Mouse (Mus musculus): ENCODE measurements around the gene Kcnq1. TPM values are rescaled to one million over a fixed set of nuclear protein-coding genes. Genes with fewer than 3 reads are reported as not detected.

Kcnq1 gene
- polyA plus RNA-seq, 1 experiment from 2014 or later, result 1.3 TPM

DNA sequence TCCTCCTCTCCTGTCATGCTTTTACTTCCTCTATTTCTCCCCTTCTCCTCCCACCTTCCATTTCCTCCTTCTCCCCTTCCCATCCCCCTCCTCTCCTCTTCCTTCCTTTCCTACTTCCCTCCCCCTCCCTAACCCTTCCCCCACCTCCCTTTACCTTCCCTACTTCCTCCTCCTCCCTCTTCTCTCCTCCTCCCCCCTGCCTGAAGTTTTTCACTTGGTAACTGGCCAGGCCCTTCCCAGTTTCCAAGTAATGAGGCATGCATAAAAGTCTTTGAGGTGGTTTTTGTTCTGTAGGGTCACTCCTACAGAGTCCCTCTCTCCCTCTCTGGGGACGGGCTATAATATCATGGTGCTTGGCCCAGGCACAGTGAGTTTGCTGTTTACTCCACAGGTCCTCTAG, 13.2 kb downstream of the Kcnq1 start:
- no peaks in the 10 kb centered on the region for H3K27me3 ChIP-seq (replicated peaks; ENCODE audit: control insufficient read depth, insufficient read depth, low read length)
- no peaks in the 10 kb centered on the region for H3K36me3 ChIP-seq (ENCODE audit: control insufficient read depth, insufficient read depth, low read length)
- H3K9me3 ChIP-seq (ENCODE audit: control insufficient read depth, low read length), result no peaks in the 10 kb centered on the region
- peaks cover 2% of the 10 kb centered on the region; the same call in 1 of the 2 replicates for H3K4me1 ChIP-seq (ENCODE audit: control insufficient read depth, insufficient read depth, low read depth, low read length)
- WGBS, result 10% methylated on average over 1 of the region's 1 CpGs
- H3K9ac ChIP-seq (ENCODE audit: low read depth, low read length), result no peak overlapping the region
- H3K4me2 ChIP-seq (ENCODE audit: low read length), result no peak overlapping the region
- H3K27ac ChIP-seq (ENCODE audit: low read depth, low read length), result no peak overlapping the region
- ATAC-seq, result no peak
- H3K4me3 ChIP-seq (ENCODE audit: low read length), result no peak overlapping the region

GRCm38 (mm10) chr7:143119826-143120225, 13.7 kb downstream of the Kcnq1 start:
- 80% methylated on average over 3 of the region's 3 CpGs for WGBS
- Histone ChIP-seq H3K4me3 (ENCODE audit: low read length) (no peak overlapping the region), H3K27ac (ENCODE audit: low read depth, low read length) (no peak overlapping the region), H3K4me1 (ENCODE audit: control insufficient read depth, insufficient read depth, low read depth, low read length) (peaks cover 5% of the 10 kb centered on the region; the same call in 1 of the 2 replicates), H3K36me3 (ENCODE audit: control insufficient read depth, insufficient read depth, low read length) (no peaks in the 10 kb centered on the region), H3K27me3 (replicated peaks; ENCODE audit: control insufficient read depth, insufficient read depth, low read length) (no peaks in the 10 kb centered on the region), H3K4me2 (ENCODE audit: low read length) (no peak overlapping the region), H3K9me3 (ENCODE audit: control insufficient read depth, low read length) (no peaks in the 10 kb centered on the region), H3K9ac (ENCODE audit: low read depth, low read length) (no peak overlapping the region)
- no peak for ATAC-seq

GRCm38 (mm10) chr7:143122191-143122590, 16.0 kb downstream of the Kcnq1 start:
- WGBS, result 82% methylated on average over 5 of the region's 5 CpGs
- no peaks in the 10 kb centered on the region for H3K36me3 ChIP-seq (ENCODE audit: control insufficient read depth, insufficient read depth, low read length)
- no peak overlapping the region for H3K4me2 ChIP-seq (ENCODE audit: low read length)
- no peak overlapping the region for H3K9ac ChIP-seq (ENCODE audit: low read depth, low read length)
- no peak overlapping the region for H3K4me3 ChIP-seq (ENCODE audit: low read length)
- no peaks in the 10 kb centered on the region for H3K9me3 ChIP-seq (ENCODE audit: control insufficient read depth, low read length)
- H3K27ac ChIP-seq (ENCODE audit: low read depth, low read length), result no peak overlapping the region
- H3K27me3 ChIP-seq (replicated peaks; ENCODE audit: control insufficient read depth, insufficient read depth, low read length), result no peaks in the 10 kb centered on the region
- H3K4me1 ChIP-seq (ENCODE audit: control insufficient read depth, insufficient read depth, low read depth, low read length), result peaks cover 6% of the 10 kb centered on the region; the same call in 1 of the 2 replicates
- ATAC-seq, result no peak

GRCm38 (mm10) chr7:143123876-143124669, 17.9 kb downstream of the Kcnq1 start:
- 20% methylated on average over 6 of the region's 6 CpGs for WGBS
- Histone ChIP-seq H3K4me2 (ENCODE audit: low read length) (no peak overlapping the region), H3K27ac (ENCODE audit: low read depth, low read length) (no peak overlapping the region), H3K9ac (ENCODE audit: low read depth, low read length) (no peak overlapping the region), H3K27me3 (replicated peaks; ENCODE audit: control insufficient read depth, insufficient read depth, low read length) (no peaks in the 10 kb centered on the region), H3K4me3 (ENCODE audit: low read length) (no peak overlapping the region), H3K9me3 (ENCODE audit: control insufficient read depth, low read length) (no peaks in the 10 kb centered on the region), H3K4me1 (ENCODE audit: control insufficient read depth, insufficient read depth, low read depth, low read length) (peaks cover 6% of the 10 kb centered on the region; the same call in 1 of the 2 replicates), H3K36me3 (ENCODE audit: control insufficient read depth, insufficient read depth, low read length) (no peaks in the 10 kb centered on the region)
- ATAC-seq, result peak; percentile 45

DNA sequence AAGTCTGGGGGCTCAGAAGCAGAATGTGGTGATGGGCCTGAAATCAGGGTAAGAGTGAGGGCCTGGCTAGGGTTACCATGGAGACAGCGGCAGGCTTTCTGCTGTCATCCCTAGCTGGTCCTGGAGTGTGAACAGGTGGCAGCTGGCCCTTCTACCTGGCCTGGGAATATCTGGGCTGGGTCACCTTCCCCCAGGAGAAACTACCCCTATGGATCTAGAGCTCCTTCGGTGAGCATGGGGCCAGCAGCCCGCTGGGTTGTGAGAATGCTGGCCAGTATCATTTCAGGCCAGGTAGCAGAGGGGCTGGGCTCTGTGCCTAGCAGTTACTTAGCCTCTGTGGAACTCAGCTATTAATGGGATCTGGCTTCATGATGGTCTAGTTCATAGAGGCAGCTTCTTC, 18.7 kb downstream of the Kcnq1 start:
- no peak overlapping the region for H3K9ac ChIP-seq (ENCODE audit: low read depth, low read length)
- no peak for ATAC-seq
- no peak overlapping the region for H3K4me2 ChIP-seq (ENCODE audit: low read length)
- WGBS, result 74% methylated on average over 3 of the region's 3 CpGs
- no peaks in the 10 kb centered on the region for H3K27me3 ChIP-seq (replicated peaks; ENCODE audit: control insufficient read depth, insufficient read depth, low read length)
- H3K4me3 ChIP-seq (ENCODE audit: low read length), result no peak overlapping the region
- H3K36me3 ChIP-seq (ENCODE audit: control insufficient read depth, insufficient read depth, low read length), result no peaks in the 10 kb centered on the region
- H3K9me3 ChIP-seq (ENCODE audit: control insufficient read depth, low read length), result no peaks in the 10 kb centered on the region
- H3K4me1 ChIP-seq (ENCODE audit: control insufficient read depth, insufficient read depth, low read depth, low read length), result peaks cover 6% of the 10 kb centered on the region; the same call in 1 of the 2 replicates
- H3K27ac ChIP-seq (ENCODE audit: low read depth, low read length), result no peak overlapping the region

DNA sequence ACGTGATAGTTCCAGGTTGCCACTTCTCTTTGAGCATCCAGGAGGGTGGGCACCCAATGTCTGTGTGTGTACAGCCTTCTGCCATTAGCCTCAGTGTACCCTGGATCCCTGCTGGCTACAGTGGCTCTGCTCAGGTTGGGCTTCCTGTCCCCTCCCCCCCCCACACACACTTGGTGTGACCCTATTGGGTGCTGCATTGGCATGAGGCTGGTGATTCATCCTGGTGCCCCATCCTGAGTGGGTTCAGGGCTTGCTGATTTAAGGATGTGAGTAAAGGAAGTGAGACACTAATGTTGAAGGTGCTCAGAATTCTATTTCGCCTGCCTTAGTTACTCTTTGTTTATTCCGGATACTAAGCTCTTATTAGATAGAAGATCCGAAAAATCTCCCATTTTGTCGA, 26.7 kb downstream of the Kcnq1 start:
- ATAC-seq, result no peak
- no peaks in the 10 kb centered on the region for H3K27me3 ChIP-seq (replicated peaks; ENCODE audit: control insufficient read depth, insufficient read depth, low read length)
- H3K36me3 ChIP-seq (ENCODE audit: control insufficient read depth, insufficient read depth, low read length), result no peaks in the 10 kb centered on the region
- H3K4me1 ChIP-seq (ENCODE audit: control insufficient read depth, insufficient read depth, low read depth, low read length), result no peaks in the 10 kb centered on the region
- WGBS, result 82% methylated on average over 5 of the region's 5 CpGs
- no peak overlapping the region for H3K9ac ChIP-seq (ENCODE audit: low read depth, low read length)
- H3K4me3 ChIP-seq (ENCODE audit: low read length), result no peak overlapping the region
- H3K27ac ChIP-seq (ENCODE audit: low read depth, low read length), result no peak overlapping the region
- H3K4me2 ChIP-seq (ENCODE audit: low read length), result no peak overlapping the region
- H3K9me3 ChIP-seq (ENCODE audit: control insufficient read depth, low read length), result no peaks in the 10 kb centered on the region

DNA sequence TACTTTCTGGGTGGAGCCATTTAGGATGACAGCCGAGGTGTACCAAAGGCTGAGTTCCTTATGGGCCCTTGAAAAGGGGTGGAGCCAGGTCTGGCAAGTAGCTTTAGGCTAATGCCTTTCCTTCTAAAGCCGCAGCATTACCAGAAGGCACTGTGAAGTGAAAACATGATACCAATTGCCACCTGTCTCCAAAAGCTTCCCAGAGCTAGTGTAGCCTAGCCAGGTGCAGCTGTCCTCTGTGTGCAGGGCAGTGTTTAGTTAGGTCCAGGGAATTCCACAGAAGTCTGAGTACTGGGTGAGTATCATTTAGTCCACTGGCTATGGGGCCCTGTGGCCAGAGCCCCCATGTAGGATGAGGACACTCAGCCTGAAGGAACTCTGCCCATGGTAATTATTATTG, 30.0 kb downstream of the Kcnq1 start:
- Histone ChIP-seq H3K4me1 (ENCODE audit: control insufficient read depth, insufficient read depth, low read depth, low read length) (no peaks in the 10 kb centered on the region), H3K36me3 (ENCODE audit: control insufficient read depth, insufficient read depth, low read length) (no peaks in the 10 kb centered on the region), H3K4me2 (ENCODE audit: low read length) (no peak overlapping the region), H3K9ac (ENCODE audit: low read depth, low read length) (no peak overlapping the region), H3K4me3 (ENCODE audit: low read length) (no peak overlapping the region), H3K27me3 (replicated peaks; ENCODE audit: control insufficient read depth, insufficient read depth, low read length) (no peaks in the 10 kb centered on the region), H3K9me3 (ENCODE audit: control insufficient read depth, low read length) (no peaks in the 10 kb centered on the region), H3K27ac (ENCODE audit: low read depth, low read length) (no peak overlapping the region)
- ATAC-seq, result no peak
- whole genome bisulfite sequencing, result 70% methylated on average over 2 of the region's 2 CpGs

DNA sequence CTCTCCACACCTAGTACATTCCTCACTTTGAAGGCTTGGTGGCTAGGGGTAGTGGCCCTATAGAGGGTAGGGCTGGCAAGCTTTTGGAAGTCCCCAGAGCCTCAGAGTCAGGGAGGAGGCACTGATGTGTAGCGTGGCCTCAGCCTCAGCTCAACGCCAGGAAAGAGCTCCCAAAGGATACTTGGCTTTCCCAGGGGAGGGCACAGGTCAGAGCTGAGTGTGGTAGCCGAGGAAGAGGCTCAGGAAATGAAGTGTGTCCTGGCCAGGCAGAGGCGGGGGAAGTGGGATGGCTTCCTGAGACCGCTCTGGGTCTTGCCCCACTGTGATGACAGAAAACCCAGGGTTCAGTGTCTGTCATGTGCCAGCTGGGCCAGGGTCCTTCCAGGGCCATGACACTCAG, 30.4 kb downstream of the Kcnq1 start:
- Histone ChIP-seq H3K27ac (ENCODE audit: low read depth, low read length) (no peak overlapping the region), H3K36me3 (ENCODE audit: control insufficient read depth, insufficient read depth, low read length) (no peaks in the 10 kb centered on the region), H3K9ac (ENCODE audit: low read depth, low read length) (no peak overlapping the region), H3K9me3 (ENCODE audit: control insufficient read depth, low read length) (no peaks in the 10 kb centered on the region), H3K27me3 (replicated peaks; ENCODE audit: control insufficient read depth, insufficient read depth, low read length) (no peaks in the 10 kb centered on the region), H3K4me1 (ENCODE audit: control insufficient read depth, insufficient read depth, low read depth, low read length) (no peaks in the 10 kb centered on the region), H3K4me3 (ENCODE audit: low read length) (no peak overlapping the region), H3K4me2 (ENCODE audit: low read length) (no peak overlapping the region)
- WGBS, result 65% methylated on average over 5 of the region's 5 CpGs
- ATAC-seq, result no peak

DNA sequence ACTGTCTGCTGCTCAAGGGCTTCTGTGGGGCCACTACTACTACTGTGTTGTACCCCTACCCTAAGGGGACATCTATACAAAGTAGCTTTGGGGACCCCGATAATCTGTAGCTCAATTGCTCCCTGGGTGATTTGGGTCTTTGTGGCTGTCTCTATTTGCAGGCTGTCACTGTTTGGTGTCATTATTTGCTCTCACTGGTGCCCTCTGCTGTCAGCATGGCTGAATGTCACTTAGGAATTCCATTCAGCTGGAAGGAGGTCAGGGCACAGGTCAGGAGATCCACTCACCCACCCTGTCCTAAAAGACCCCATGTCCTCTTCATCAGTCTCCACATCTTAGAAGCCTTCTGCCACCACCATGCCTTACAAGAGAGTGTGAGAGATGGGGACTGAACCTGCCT, 32.6 kb downstream of the Kcnq1 start:
- no peaks in the 10 kb centered on the region for H3K9me3 ChIP-seq (ENCODE audit: control insufficient read depth, low read length)
- H3K4me1 ChIP-seq (ENCODE audit: control insufficient read depth, insufficient read depth, low read depth, low read length), result no peaks in the 10 kb centered on the region
- 38% methylated on average over 1 of the region's 1 CpGs for WGBS
- H3K9ac ChIP-seq (ENCODE audit: low read depth, low read length), result no peak overlapping the region
- no peak overlapping the region for H3K4me2 ChIP-seq (ENCODE audit: low read length)
- H3K27me3 ChIP-seq (replicated peaks; ENCODE audit: control insufficient read depth, insufficient read depth, low read length), result no peaks in the 10 kb centered on the region; the same call in 1 of the 2 replicates
- no peaks in the 10 kb centered on the region for H3K36me3 ChIP-seq (ENCODE audit: control insufficient read depth, insufficient read depth, low read length)
- H3K4me3 ChIP-seq (ENCODE audit: low read length), result no peak overlapping the region
- no peak for ATAC-seq
- no peak overlapping the region for H3K27ac ChIP-seq (ENCODE audit: low read depth, low read length)
